Mouse (Mus musculus) right cerebral cortex, postnatal 4 days (tissue): ENCODE data around the gene Hist1h3c.

Experiments
- DNase-seq: peaks from one replicate; pipeline ENCODE4 v3.0.0-alpha.2; 2022

The Hist1h3c gene

GRCm38 (mm10) chr13:23702220-23702619 is 43.2 kb downstream of the Hist1h3c start:
- no peak for DNase-seq

GRCm38 (mm10) chr13:23700786-23701520 is 44.4 kb downstream of the Hist1h3c start:
- DNase-seq, result peak; percentile 34

GRCm38 (mm10) chr13:23699767-23700166 is 45.6 kb downstream of the Hist1h3c start:
- DNase-seq, result no peak

- DNase-seq, result no peak
Measured at GRCm38 (mm10) chr13:23698996-23699395, 46.4 kb downstream of the Hist1h3c start.

GRCm38 (mm10) chr13:23698300-23698693 is 47.1 kb downstream of the Hist1h3c start, which contains the start of gene Hist1h4c:
Gene Hist1h4c, minus strand, starts transcription at chr13:23698454.
- DNase-seq, result peak; percentile 93

GRCm38 (mm10) chr13:23697491-23698299 is 47.7 kb downstream of the Hist1h3c start:
- peak; percentile 46 for DNase-seq

- no peak for DNase-seq
Measured at GRCm38 (mm10) chr13:23696061-23696474, 49.3 kb downstream of the Hist1h3c start.

- DNase-seq, result no peak
Measured at GRCm38 (mm10) chr13:23695514-23695913, 49.9 kb downstream of the Hist1h3c start, which contains the start of gene Hist1h1t. Gene Hist1h1t, plus strand, starts transcription at chr13:23695814.
